Mouse (Mus musculus) urinary bladder, adult 18-20 months (tissue): ENCODE results near the gene Tulp4.

Experiments used
- DNase-seq, 2 experiments: peaks; one replicate each; pipeline ENCODE4 v3.0.0; 2022; ENCODE audit warnings: low spot score in 2 of 2, mixed read lengths in 2 of 2

Gene Tulp4

GRCm38 (mm10) chr17:6123776-6124175 lies 17.5 kb downstream of the Tulp4 start:
- no peak for DNase-seq

- DNase-seq = no peak
Measured at GRCm38 (mm10) chr17:6125441-6125840, 19.2 kb downstream of the Tulp4 start.

- DNase-seq = no peak
Measured at GRCm38 (mm10) chr17:6128039-6128438, 21.8 kb downstream of the Tulp4 start.

GRCm38 (mm10) chr17:6129361-6129760 lies 23.1 kb downstream of the Tulp4 start:
- DNase-seq = no peak

GRCm38 (mm10) chr17:6131083-6131482 lies 24.8 kb downstream of the Tulp4 start:
- DNase-seq = no peak

GRCm38 (mm10) chr17:6140875-6141274 lies 34.6 kb downstream of the Tulp4 start:
- DNase-seq = no peak

GRCm38 (mm10) chr17:6141344-6141743 lies 35.1 kb downstream of the Tulp4 start:
- DNase-seq = no peak

GRCm38 (mm10) chr17:6145244-6145643 lies 39.0 kb downstream of the Tulp4 start:
- DNase-seq = no peak

GRCm38 (mm10) chr17:6152941-6153340 lies 46.7 kb downstream of the Tulp4 start:
- no peak for DNase-seq

- no peak for DNase-seq
Measured at GRCm38 (mm10) chr17:6153581-6153980, 47.3 kb downstream of the Tulp4 start.

- DNase-seq = no peak
Measured at GRCm38 (mm10) chr17:6154366-6154765, 48.1 kb downstream of the Tulp4 start.

GRCm38 (mm10) chr17:6160495-6160894 lies 54.3 kb downstream of the Tulp4 start:
- no peak for DNase-seq

GRCm38 (mm10) chr17:6161916-6162315 lies 55.7 kb downstream of the Tulp4 start:
- DNase-seq = no peak

- no peak for DNase-seq
Measured at GRCm38 (mm10) chr17:6162761-6163160, 56.5 kb downstream of the Tulp4 start.

- DNase-seq = no peak
Measured at GRCm38 (mm10) chr17:6164911-6165310, 58.7 kb downstream of the Tulp4 start.

- no peak for DNase-seq
Measured at GRCm38 (mm10) chr17:6172440-6172839, 66.2 kb downstream of the Tulp4 start.

- DNase-seq = peak; percentile 23 to 46
Measured at GRCm38 (mm10) chr17:6172926-6173690, 66.9 kb downstream of the Tulp4 start.

- peak in 1 of 2 experiments; percentile 22 for DNase-seq
Measured at GRCm38 (mm10) chr17:6174574-6174973, 68.3 kb downstream of the Tulp4 start.

GRCm38 (mm10) chr17:6178564-6179267 lies 72.5 kb downstream of the Tulp4 start:
- no peak for DNase-seq

- DNase-seq = no peak
Measured at GRCm38 (mm10) chr17:6179389-6179788, 73.2 kb downstream of the Tulp4 start.

GRCm38 (mm10) chr17:6180421-6180820 lies 74.2 kb downstream of the Tulp4 start:
- no peak for DNase-seq

- DNase-seq = no peak
Measured at GRCm38 (mm10) chr17:6182715-6183114, 76.5 kb downstream of the Tulp4 start.

- DNase-seq = no peak
Measured at GRCm38 (mm10) chr17:6186651-6187050, 80.4 kb downstream of the Tulp4 start.
